Mouse (Mus musculus): Measurements from ENCODE around the gene Gm11172. TPM values are rescaled to one million over a fixed set of nuclear protein-coding genes. Genes with fewer than 3 reads are reported as not detected.
A peak's percentile ranks its signal among the peaks of the same experiment; 100 is the strongest.

Gm11172 gene
- polyA plus RNA-seq, 1 experiment from 2014 or later = not detected

DNA sequence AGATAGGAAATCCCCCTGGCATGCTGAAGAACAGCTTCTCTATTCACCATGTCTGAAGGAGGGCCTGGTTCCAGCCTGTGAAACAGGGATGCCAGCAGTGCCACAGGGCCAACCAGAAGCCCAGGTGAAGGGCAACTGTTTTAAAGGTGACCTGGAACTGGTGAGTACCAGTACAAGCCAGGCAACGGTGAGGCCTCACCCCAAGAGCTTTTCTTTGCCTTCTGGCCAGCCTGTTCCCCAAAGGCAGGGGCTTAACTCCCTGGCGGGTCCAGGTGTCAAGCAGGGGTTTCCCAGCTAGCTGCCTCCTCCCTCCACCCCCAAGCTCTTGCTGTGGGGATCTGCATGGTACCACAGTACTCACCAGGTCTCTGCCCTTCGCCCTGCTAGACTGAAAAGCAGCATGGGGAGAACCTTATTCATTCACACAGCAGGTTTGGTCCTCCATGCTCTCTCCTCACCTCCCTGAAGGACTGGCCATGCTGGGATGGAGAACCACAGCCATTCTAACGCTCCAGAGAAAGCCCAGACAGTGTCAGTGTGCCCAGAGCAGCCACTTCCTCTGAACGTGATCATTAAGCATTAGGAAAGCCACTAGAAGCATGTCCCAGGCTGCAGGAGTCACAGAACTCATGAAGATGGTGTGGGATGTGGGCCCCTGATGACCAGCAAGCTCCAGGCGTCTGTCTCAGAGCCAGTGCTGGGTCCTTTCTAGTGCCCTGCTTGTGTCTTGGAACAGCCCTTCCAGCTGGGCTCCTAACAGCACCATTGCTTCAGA lies 30.2 kb upstream of the Gm11172 start:
- H3K36me3 ChIP-seq (ENCODE audit: insufficient read depth) = no peaks in the 10 kb centered on the region
- DNase-seq (no peak), ATAC-seq (ENCODE audit: insufficient read depth) (no peak)
- no peaks in the 10 kb centered on the region for H3K27me3 ChIP-seq (ENCODE audit: insufficient read depth, low read length)
- H3K4me3 ChIP-seq (ENCODE audit: low read depth, low read length) = peak overlapping the region; percentile 70; the same call in 1 of the 2 replicates
- peak overlapping the region; percentile 98 for H3K4me2 ChIP-seq
- peaks cover 23% of the 10 kb centered on the region for H3K4me1 ChIP-seq (ENCODE audit: insufficient read depth)
- H3K27ac ChIP-seq (ENCODE audit: low read depth) = peak overlapping the region; percentile 84
- H3K9ac ChIP-seq = peak overlapping the region; percentile 32; the same call in 1 of the 2 replicates
- no peak for TF ChIP-seq CTCF (IDR thresholded peaks at IDR 0.05; ENCODE audit: low read depth)
- WGBS = 47% methylated on average over 6 of the region's 6 CpGs
- H3K9me3 ChIP-seq (ENCODE audit: low read depth, low read length) = no peaks in the 10 kb centered on the region

DNA sequence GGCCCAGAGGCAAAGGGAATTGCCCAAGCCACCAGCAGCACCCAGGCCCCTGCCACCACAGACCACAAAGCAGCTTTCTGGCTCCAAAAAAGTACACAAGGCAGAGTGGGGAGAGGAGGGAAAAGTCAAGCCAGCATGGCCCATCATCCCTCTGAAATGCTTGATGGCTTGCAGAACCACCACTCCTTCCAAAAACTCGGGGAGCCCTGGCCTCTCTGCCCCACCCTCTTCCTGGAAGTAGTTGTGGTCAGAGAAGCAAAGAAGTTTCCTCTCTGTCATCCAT lies 29.6 kb upstream of the Gm11172 start:
- no peaks in the 10 kb centered on the region for H3K9me3 ChIP-seq (ENCODE audit: low read depth, low read length)
- no peak overlapping the region for H3K27ac ChIP-seq (ENCODE audit: low read depth)
- peak overlapping the region; percentile 98 for H3K4me2 ChIP-seq
- DNase-seq = no peak
- H3K9ac ChIP-seq = peak overlapping the region; percentile 32; the same call in 1 of the 2 replicates
- H3K4me3 ChIP-seq (ENCODE audit: low read depth, low read length) = peak overlapping the region; percentile 70
- WGBS = 18% methylated on average over 1 of the region's 1 CpGs
- no peak for TF ChIP-seq CTCF (IDR thresholded peaks at IDR 0.05; ENCODE audit: low read depth)
- H3K4me1 ChIP-seq (ENCODE audit: insufficient read depth) = peaks cover 23% of the 10 kb centered on the region
- no peaks in the 10 kb centered on the region for H3K27me3 ChIP-seq (ENCODE audit: insufficient read depth, low read length)
- no peaks in the 10 kb centered on the region for H3K36me3 ChIP-seq (ENCODE audit: insufficient read depth)
- no peak for ATAC-seq (ENCODE audit: insufficient read depth)

DNA sequence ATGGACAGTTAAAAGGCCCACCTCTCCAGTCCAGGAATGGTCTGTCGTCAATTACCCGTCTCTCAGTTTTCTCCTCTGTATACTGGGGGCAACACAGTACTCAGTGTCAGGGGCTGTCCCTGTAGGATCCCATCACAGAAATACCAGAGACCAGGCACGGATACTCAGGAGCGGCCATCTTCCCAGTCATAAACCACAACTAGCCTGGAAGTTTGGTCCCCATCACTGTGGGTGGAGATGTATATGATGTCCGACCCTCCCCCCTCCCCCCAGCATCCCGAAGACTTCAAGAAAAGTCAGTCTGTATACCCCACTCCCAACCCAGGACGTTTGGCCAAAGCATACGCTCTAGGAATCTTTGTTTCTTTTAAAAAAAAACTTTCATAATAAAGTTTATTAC lies 29.3 kb upstream of the Gm11172 start:
- H3K4me3 ChIP-seq (ENCODE audit: low read depth, low read length) = peak overlapping the region; percentile 70
- 46% methylated on average over 8 of the region's 8 CpGs for WGBS
- H3K27ac ChIP-seq (ENCODE audit: low read depth) = no peak overlapping the region
- no peaks in the 10 kb centered on the region for H3K27me3 ChIP-seq (ENCODE audit: insufficient read depth, low read length)
- TF ChIP-seq CTCF (IDR thresholded peaks at IDR 0.05; ENCODE audit: low read depth) = no peak
- no peak for DNase-seq
- peaks cover 23% of the 10 kb centered on the region for H3K4me1 ChIP-seq (ENCODE audit: insufficient read depth)
- no peaks in the 10 kb centered on the region for H3K9me3 ChIP-seq (ENCODE audit: low read depth, low read length)
- no peaks in the 10 kb centered on the region for H3K36me3 ChIP-seq (ENCODE audit: insufficient read depth)
- peak overlapping the region; percentile 85; the same call in 1 of the 2 replicates for H3K9ac ChIP-seq
- no peak for ATAC-seq (ENCODE audit: insufficient read depth)
- H3K4me2 ChIP-seq = peak overlapping the region; percentile 98

DNA sequence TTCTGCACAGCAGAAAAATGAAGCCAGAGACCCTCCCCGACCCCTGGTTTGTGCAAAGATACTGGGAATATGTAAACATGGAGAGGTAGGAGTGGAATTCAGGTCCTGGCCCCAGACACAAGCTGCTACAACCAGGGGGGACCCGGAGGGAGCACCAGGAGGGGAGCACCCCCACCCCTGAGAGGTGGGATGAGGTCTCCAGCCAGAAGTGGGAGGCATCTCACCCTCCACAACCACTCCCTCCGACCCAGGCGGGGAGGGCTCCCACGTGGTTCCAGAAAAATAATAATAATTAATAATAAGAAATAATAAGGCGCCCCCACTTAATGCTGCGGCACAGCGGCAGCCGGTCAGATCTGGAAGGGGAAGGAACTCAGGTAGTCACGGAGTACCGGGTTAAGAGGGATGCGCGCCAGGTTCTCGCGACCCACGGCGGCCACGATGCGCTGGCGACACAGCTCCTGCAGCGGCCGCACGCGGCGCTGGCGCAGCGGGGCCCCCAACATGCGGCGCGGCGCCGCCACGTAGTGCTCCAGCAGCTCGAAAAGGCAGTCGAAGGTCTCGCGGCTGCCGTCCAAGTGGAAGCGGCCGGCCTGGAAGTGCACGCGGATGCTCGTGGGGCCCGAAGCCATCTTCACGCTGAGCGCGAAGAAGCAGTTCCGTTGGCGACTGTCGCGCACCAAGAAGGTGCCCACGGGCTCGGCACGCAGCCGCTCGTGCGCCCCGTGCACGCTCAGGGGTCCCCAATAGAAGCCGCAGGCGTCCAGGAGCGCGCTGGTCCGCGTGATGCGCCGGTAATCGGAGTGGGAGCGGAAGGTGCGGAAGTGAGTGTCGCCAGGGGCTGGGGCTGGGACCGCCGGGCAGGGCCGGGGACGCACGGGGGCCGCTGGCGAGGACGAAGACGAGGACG lies 28.6 kb upstream of the Gm11172 start:
- Histone ChIP-seq H3K36me3 (ENCODE audit: insufficient read depth) (no peaks in the 10 kb centered on the region), H3K27ac (ENCODE audit: low read depth) (peak overlapping the region; percentile 98), H3K9ac (peak overlapping the region; percentile 85), H3K4me3 (ENCODE audit: low read depth, low read length) (peak overlapping the region; percentile 70), H3K4me2 (peak overlapping the region; percentile 98), H3K4me1 (ENCODE audit: insufficient read depth) (peaks cover 23% of the 10 kb centered on the region), H3K9me3 (ENCODE audit: low read depth, low read length) (no peaks in the 10 kb centered on the region), H3K27me3 (ENCODE audit: insufficient read depth, low read length) (no peaks in the 10 kb centered on the region)
- DNase-seq (peak; percentile 79), ATAC-seq (ENCODE audit: insufficient read depth) (0 out of 2 replicates have a peak, but pooled peaks have one; percentile 1)
- TF ChIP-seq CTCF (IDR thresholded peaks at IDR 0.05; ENCODE audit: low read depth) = peak; percentile 20; the same call in 1 of the 2 replicates
- WGBS = under 1% methylated on average over 81 of the region's 81 CpGs

DNA sequence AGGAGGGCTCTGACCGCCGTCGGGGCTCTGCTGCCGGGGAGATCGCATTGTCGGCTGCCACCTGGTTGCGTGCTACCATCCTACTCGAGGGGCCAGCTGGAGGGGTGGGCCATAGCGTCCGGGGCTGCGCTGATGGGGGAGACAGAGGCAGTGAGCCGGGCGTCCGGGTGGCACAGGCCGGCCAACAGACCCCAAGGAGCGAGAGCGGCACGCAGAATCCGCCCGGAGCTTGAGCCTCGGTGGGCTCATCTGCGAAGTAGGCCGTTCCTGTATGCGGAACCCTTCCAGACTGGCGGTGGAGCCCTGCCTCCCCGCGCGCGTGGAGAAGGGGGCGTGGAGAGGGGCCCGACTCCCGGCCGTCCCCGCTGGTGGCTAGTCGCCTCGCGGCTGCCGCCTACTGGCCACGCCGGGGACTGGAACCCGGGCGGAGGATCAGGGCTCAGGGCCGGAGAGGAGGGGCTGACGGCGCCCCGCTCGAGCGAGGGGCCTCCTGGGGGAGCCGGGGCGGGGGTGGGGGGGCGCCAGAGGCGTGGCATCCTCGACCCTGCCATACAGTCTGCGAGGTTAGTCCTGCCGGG lies 27.8 kb upstream of the Gm11172 start:
- Histone ChIP-seq H3K36me3 (ENCODE audit: insufficient read depth) (no peaks in the 10 kb centered on the region), H3K27ac (ENCODE audit: low read depth) (peak overlapping the region; percentile 98), H3K4me3 (ENCODE audit: low read depth, low read length) (peak overlapping the region; percentile 70), H3K9me3 (ENCODE audit: low read depth, low read length) (no peaks in the 10 kb centered on the region), H3K9ac (peak overlapping the region; percentile 85), H3K27me3 (ENCODE audit: insufficient read depth, low read length) (no peaks in the 10 kb centered on the region), H3K4me2 (peak overlapping the region; percentile 98), H3K4me1 (ENCODE audit: insufficient read depth) (peaks cover 23% of the 10 kb centered on the region)
- WGBS = under 1% methylated on average over 52 of the region's 55 CpGs
- DNase-seq (peak; percentile 96), ATAC-seq (ENCODE audit: insufficient read depth) (peak; percentile 86)
- peak; percentile 80 for TF ChIP-seq CTCF (IDR thresholded peaks at IDR 0.05; ENCODE audit: low read depth)

DNA sequence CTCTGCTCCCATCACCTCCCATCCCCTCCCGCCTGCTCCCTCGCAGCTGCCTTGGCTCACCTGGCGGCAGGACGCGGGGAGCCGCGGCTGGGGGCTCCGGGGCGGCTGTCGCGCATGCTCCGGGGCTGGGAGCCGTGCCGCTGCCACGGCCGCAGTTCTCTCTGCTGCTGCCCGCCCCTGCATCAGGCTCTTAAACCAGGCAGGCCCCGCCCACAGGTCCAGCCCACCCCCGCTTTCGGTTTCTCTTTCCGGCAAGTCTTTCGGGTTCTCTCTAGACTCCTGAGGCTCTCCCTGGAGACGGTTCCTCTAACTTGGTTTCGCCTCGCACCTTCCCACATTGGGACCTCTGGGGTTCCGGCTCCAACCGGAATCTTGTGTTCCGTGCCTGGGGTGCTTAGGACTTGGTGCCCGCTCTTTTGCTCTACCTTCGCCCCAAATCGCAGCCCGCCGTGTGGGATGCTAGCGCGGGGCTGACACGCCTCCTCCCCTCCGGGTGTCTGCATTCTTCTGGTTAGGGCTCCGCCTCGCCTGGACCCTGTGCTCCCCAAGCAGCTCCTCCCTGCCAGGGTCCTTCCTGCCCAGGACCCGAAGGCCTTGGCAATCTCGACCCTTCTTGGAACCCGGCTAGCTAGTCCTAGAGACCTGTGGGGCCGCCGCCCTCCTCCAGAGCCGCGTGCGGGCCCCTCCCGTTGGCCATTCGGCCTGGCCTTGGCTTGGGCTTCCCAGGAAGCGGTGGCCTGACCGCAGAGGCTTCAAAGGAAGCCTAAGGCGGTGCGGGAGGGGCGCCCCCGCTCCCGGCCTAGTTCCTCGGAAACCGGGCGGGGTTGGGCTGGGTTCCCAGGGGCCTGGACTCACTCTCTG lies 27.1 kb upstream of the Gm11172 start, which contains the start of gene Socs1:
Gene Socs1, minus strand, starts transcription at position 166 of the 861 bp plus-strand sequence.
- ATAC-seq (ENCODE audit: insufficient read depth) (peak; percentile 87), DNase-seq (peak; percentile 96)
- Histone ChIP-seq H3K9ac (peak within 1 kb of the TSS; percentile 85), H3K4me3 (ENCODE audit: low read depth, low read length) (peak within 1 kb of the TSS; percentile 70), H3K4me2 (peak within 1 kb of the TSS; percentile 98), H3K27me3 (ENCODE audit: insufficient read depth, low read length) (no peaks in the 10 kb centered on the region), H3K9me3 (ENCODE audit: low read depth, low read length) (no peaks in the 10 kb centered on the region), H3K27ac (ENCODE audit: low read depth) (peak within 1 kb of the TSS; percentile 98), H3K4me1 (ENCODE audit: insufficient read depth) (peaks cover 21% of the 10 kb centered on the region), H3K36me3 (ENCODE audit: insufficient read depth) (no peaks in the 10 kb centered on the region)
- TF ChIP-seq CTCF (IDR thresholded peaks at IDR 0.05; ENCODE audit: low read depth) = no peak
- under 1% methylated on average over 57 of the region's 59 CpGs for WGBS
